Mouse (Mus musculus) thymus, adult 2 months (tissue): Measurements from ENCODE around the gene Nckap5. TPM values are rescaled to one million over a fixed set of nuclear protein-coding genes. Genes with fewer than 3 reads are reported as not detected.

Experiments
- DNase-seq: peaks from one replicate; pipeline ENCODE4 v3.0.0; 2021
- H3K27ac ChIP-seq: fragments of 200-500 bp; 2 replicates; pipeline ENCODE4 v1.5.1; 2012; ENCODE audit warnings: low read length, control low read depth; ENCODE audit not compliant: control insufficient read depth, insufficient read depth
- H3K27me3 ChIP-seq: fragments of 200-500 bp; 2 replicates; pipeline ENCODE4 v1.6.1; 2012; ENCODE audit warnings: mild to moderate bottlenecking, low read length, moderate library complexity, mixed read lengths; ENCODE audit not compliant: control insufficient read depth, insufficient read depth
- H3K36me3 ChIP-seq: fragments of 200-500 bp; 2 replicates; pipeline ENCODE4 v1.6.1; 2012; ENCODE audit warnings: mild to moderate bottlenecking, low read length, moderate library complexity; ENCODE audit not compliant: control insufficient read depth, insufficient read depth
- H3K4me1 ChIP-seq: fragments of 200-500 bp; replicated peaks from 2 replicates; pipeline ENCODE4 v1.6.1; 2012; ENCODE audit warnings: low read length; ENCODE audit not compliant: control insufficient read depth, insufficient read depth
- H3K4me3 ChIP-seq: fragments of 200-500 bp; 2 replicates; pipeline ENCODE4 v1.5.1; 2012; ENCODE audit warnings: mild to moderate bottlenecking, low read length, control low read depth, moderate library complexity; ENCODE audit not compliant: control insufficient read depth, insufficient read depth
- CTCF ChIP-seq: fragments of 200-500 bp; IDR thresholded peaks from 2 replicates; pipeline ENCODE4 v1.5.1; 2012; ENCODE audit warnings: mild to moderate bottlenecking, control low read depth, low read length, moderate library complexity, borderline replicate concordance; ENCODE audit not compliant: control insufficient read depth, poor library complexity, insufficient read depth; ENCODE audit errors: extremely low read depth
- POLR2A ChIP-seq: fragments of 200-500 bp; IDR thresholded peaks from 2 replicates; pipeline ENCODE4 v1.6.1; 2012; ENCODE audit warnings: mild to moderate bottlenecking, low read length, control low read depth, moderate library complexity; ENCODE audit not compliant: control insufficient read depth, poor library complexity, insufficient read depth; ENCODE audit errors: extremely low read depth
- WGBS: fragments of 180-500 bp; shearing (Covaris S2); methylation state at CpG from one replicate; pipeline ENCODE4 v1.1.7; 2018; 5-methylcytosine and 5-hydroxymethylcytosine counted together
- polyA plus RNA-seq: library from polyadenylated mRNA; depleted of rRNA; stranded (reverse); fragments of >200 nt; gene quantifications from 2 replicates; pipeline ENCODE4 v1.2.3, GENCODE M21; 2012

The Nckap5 gene
- polyA plus RNA-seq, 1 experiment: 0.50 TPM

- no peaks in the 10 kb centered on the region for H3K36me3 ChIP-seq
- 98% methylated on average over 3 of the region's 3 CpGs for WGBS
- no peaks in the 10 kb centered on the region for H3K4me1 ChIP-seq
- no peak overlapping the region for H3K27ac ChIP-seq
- H3K4me3 ChIP-seq: no peak overlapping the region
- no peak for DNase-seq
- H3K27me3 ChIP-seq: no peaks in the 10 kb centered on the region
- TF ChIP-seq POLR2A (no peak), CTCF (no peak)
Observed at GRCm38 (mm10) chr1:126670507-126670906, 160.1 kb downstream of the Nckap5 start.

GRCm38 (mm10) chr1:126660098-126660999 is 170.2 kb downstream of the Nckap5 start:
- Histone ChIP-seq H3K4me3 (no peak overlapping the region), H3K36me3 (no peaks in the 10 kb centered on the region), H3K4me1 (no peaks in the 10 kb centered on the region), H3K27me3 (no peaks in the 10 kb centered on the region), H3K27ac (no peak overlapping the region)
- TF ChIP-seq POLR2A (no peak), CTCF (no peak)
- no peak for DNase-seq
- WGBS: 65% methylated on average over 7 of the region's 7 CpGs

GRCm38 (mm10) chr1:126658731-126659130 is 171.9 kb downstream of the Nckap5 start:
- H3K27ac ChIP-seq: no peak overlapping the region
- no peak overlapping the region for H3K4me3 ChIP-seq
- DNase-seq: no peak
- WGBS: 95% methylated on average over 11 of the region's 11 CpGs
- no peak for TF ChIP-seq CTCF
- no peak for TF ChIP-seq POLR2A
- no peaks in the 10 kb centered on the region for H3K27me3 ChIP-seq
- H3K4me1 ChIP-seq: no peaks in the 10 kb centered on the region
- H3K36me3 ChIP-seq: no peaks in the 10 kb centered on the region

GRCm38 (mm10) chr1:126656246-126656645 is 174.4 kb downstream of the Nckap5 start:
- Histone ChIP-seq H3K36me3 (no peaks in the 10 kb centered on the region), H3K4me3 (no peak overlapping the region), H3K27ac (no peak overlapping the region), H3K27me3 (no peaks in the 10 kb centered on the region), H3K4me1 (no peaks in the 10 kb centered on the region)
- no peak for DNase-seq
- 89% methylated on average over 2 of the region's 2 CpGs for WGBS
- TF ChIP-seq POLR2A (no peak), CTCF (no peak)

GRCm38 (mm10) chr1:126652085-126652484 is 178.5 kb downstream of the Nckap5 start:
- Histone ChIP-seq H3K4me3 (no peak overlapping the region), H3K27me3 (no peaks in the 10 kb centered on the region), H3K27ac (no peak overlapping the region), H3K36me3 (no peaks in the 10 kb centered on the region), H3K4me1 (no peaks in the 10 kb centered on the region)
- no peak for TF ChIP-seq POLR2A
- no peak for TF ChIP-seq CTCF
- DNase-seq: no peak
- WGBS: 96% methylated on average over 2 of the region's 2 CpGs

GRCm38 (mm10) chr1:126650806-126651205 is 179.8 kb downstream of the Nckap5 start:
- H3K27me3 ChIP-seq: no peaks in the 10 kb centered on the region
- no peaks in the 10 kb centered on the region for H3K4me1 ChIP-seq
- H3K36me3 ChIP-seq: no peaks in the 10 kb centered on the region
- DNase-seq: no peak
- H3K4me3 ChIP-seq: no peak overlapping the region
- WGBS: 83% methylated on average over 5 of the region's 5 CpGs
- H3K27ac ChIP-seq: no peak overlapping the region
- no peak for TF ChIP-seq POLR2A
- TF ChIP-seq CTCF: no peak
